24 mouse cellular contexts compared by ENCODE assay signal in genomic region chr6:23966980-23967379, GRCm38 (mm10). TPM values are rescaled to one million over a fixed set of nuclear protein-coding genes. Genes with fewer than 3 reads are reported as not detected.
DNase-seq lines count a peak whose midpoint lies in the region; TF ChIP-seq lines count a peak whose summit lies in the region.
"Had no signal": no experiment of that assay in that cellular context is flagged by ENCODE, and none has a peak within 500 bp of the region (broad histone marks: within the 10 kb centered on the region; RNA-seq: fewer than 3 reads in every experiment).

No protein-coding gene starts in this region.

- H3K4me1 ChIP-seq in cortical plate, adult 2 months (ENCODE audit: control insufficient read depth, insufficient read depth, low read length): no peaks in the 10 kb centered on the region; the same call in 1 of the 2 replicates
- H3K4me1 ChIP-seq: embryonic facial prominence, embryonic 12.5 days; forebrain, embryonic 15.5 days; heart, embryonic 13.5 days; hindbrain, embryonic 15.5 days had no signal

- no peak overlapping the region for H3K4me3 ChIP-seq in cortical plate, adult 2 months (ENCODE audit: insufficient read depth, low read length)
- H3K4me3 ChIP-seq: embryonic facial prominence, embryonic 12.5 days; forebrain, embryonic 15.5 days; heart, embryonic 13.5 days; hindbrain, embryonic 15.5 days had no signal

- TF ChIP-seq CTCF in cortical plate, adult 2 months (IDR thresholded peaks at IDR 0.05; ENCODE audit: extremely low read depth, insufficient read depth, low read length): no peak

- H3K27ac ChIP-seq in cortical plate, adult 2 months (ENCODE audit: insufficient read depth, low read length): peak overlapping the region; percentile 74
- H3K27ac ChIP-seq: embryonic facial prominence, embryonic 12.5 days; forebrain, embryonic 15.5 days; heart, embryonic 13.5 days; hindbrain, embryonic 15.5 days had no signal

- intact Hi-C loops in left cerebral cortex, postnatal 36 days (cut with DNase I): no loop called here

- peak; percentile 7 to 12 for DNase-seq in left cerebral cortex, adult 18-20 months (ENCODE audit: low spot score in 2 of 2)
- DNase-seq in left cerebral cortex, postnatal 36 days (ENCODE audit: low spot score in 2 of 2): no peak
- DNase-seq in brain, adult 2 months (ENCODE audit: low read depth, low spot score): peak; percentile 62
- DNase-seq in right cerebral cortex, postnatal 14 days: peak; percentile 6
- DNase-seq in cerebellum, adult 9-10 months: no peak
- no peak for DNase-seq in urinary bladder, adult 18-20 months (ENCODE audit: low spot score in 2 of 2)
- DNase-seq: adrenal gland, adult 2 months; adrenal gland, postnatal 25 days; cerebellum, adult 2 months; cerebellum, postnatal 14 days; gastrocnemius, postnatal 36 days; heart, adult 11 months; heart, postnatal 36 days had no signal

- TF ChIP-seq POLR2A in cortical plate, adult 2 months (IDR thresholded peaks at IDR 0.05; ENCODE audit: extremely low read depth, insufficient read depth, low read length): no peak

RNA-seq across cellular contexts. Expression of gene Tas2r118, which starts 2.9 kb away (rescaled TPM):
- total RNA-seq in left cerebral cortex, adult 18-20 months (2021): not detected
- total RNA-seq in left cerebral cortex, postnatal 36 days (2021): not detected
- polyA plus RNA-seq in cortical plate, adult 2 months (2012; rRNA removed): not detected in 2 replicates
- total RNA-seq: adrenal gland, adult 2 months; adrenal gland, postnatal 25 days; common myeloid progenitor, adult 5-6 weeks; ES-E14; gastrocnemius, adult 8-10 months; gastrocnemius, postnatal 36 days; heart, postnatal 36 days had no signal
- polyA plus RNA-seq: adrenal gland, adult 2 months; cerebellum, adult 2 months; embryonic facial prominence, embryonic 12.5 days; forebrain, embryonic 11.5 days; forebrain, embryonic 15.5 days; heart, embryonic 13.5 days; heart, postnatal 0 days; hindbrain, embryonic 11.5 days; hindbrain, embryonic 15.5 days had no signal

Comparison
In these comparisons a context has a peak if more than half of its experiments do, and no peak if none do; other contexts are left out.
1. DNase-seq: peak in left cerebral cortex, adult 18-20 months (2 of 2), brain, adult 2 months (single experiment) and right cerebral cortex, postnatal 14 days (single experiment); none in left cerebral cortex, postnatal 36 days (0 of 2), cerebellum, adult 9-10 months (single experiment) and urinary bladder, adult 18-20 months (0 of 2).